Mouse (Mus musculus) gastrocnemius, postnatal 4 days (tissue): ENCODE measurements around the gene Ccdc60. TPM values are rescaled to one million over a fixed set of nuclear protein-coding genes. Genes with fewer than 3 reads are reported as not detected.

Experiments
- DNase-seq, 2 experiments: peaks; one replicate each; pipeline ENCODE4 v3.0.0; 2021 to 2022; ENCODE audit warnings: low spot score in 2 of 2, mixed read lengths in 2 of 2
- total RNA-seq, 2 experiments: library from RNA; stranded (reverse); gene quantifications; 2 replicates each; pipeline ENCODE4 v1.2.3; 2021

The Ccdc60 gene
- total RNA-seq, 2 experiments from 2014 or later, result 0.08 TPM; not detected in 1

DNA sequence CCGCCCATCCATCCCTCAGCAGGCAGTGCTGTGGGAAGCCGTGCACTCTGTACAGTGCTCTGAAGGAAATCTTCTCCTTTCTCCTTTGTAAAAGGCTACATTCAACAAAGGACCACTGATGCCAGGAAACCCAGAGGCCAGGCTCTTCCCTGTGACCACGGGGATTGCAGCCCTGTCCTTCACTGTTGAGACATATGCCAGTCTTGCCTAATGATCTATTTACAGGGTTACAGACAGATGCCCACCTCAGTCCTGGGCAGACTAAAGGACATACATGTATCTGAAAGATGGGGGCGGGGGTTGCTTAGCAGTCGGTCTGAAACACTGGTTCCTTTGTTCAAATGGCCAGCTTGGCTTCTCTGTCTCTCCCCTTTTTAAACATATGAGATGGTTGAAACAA, 14.4 kb downstream of the Ccdc60 start:
- DNase-seq, result no peak

GRCm38 (mm10) chr5:116271511-116272227, 17.1 kb downstream of the Ccdc60 start:
- no peak for DNase-seq

- no peak for DNase-seq
Observed at GRCm38 (mm10) chr5:116269212-116270145, 19.3 kb downstream of the Ccdc60 start.

GRCm38 (mm10) chr5:116262689-116263088, 26.1 kb downstream of the Ccdc60 start:
- DNase-seq, result no peak

DNA sequence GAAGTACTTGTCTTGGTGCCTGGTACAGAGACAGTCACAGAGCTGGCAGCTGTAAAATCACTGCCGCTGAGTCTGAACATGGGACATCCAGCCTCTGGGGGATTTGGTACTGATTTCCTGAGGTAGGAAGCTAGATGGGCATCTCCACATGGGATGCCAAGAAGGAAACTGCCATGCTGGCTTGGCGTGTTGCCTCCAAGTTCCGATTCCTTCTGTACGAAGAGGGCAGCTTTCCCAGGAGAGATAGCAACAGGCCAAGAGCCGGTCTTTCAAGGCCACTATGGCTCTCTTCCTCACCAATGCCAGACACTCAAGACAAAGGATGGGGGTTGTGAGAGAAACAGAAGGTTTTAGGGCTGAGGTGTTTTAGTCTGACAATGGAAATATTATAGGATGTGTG, 26.8 kb downstream of the Ccdc60 start:
- DNase-seq, result no peak

- DNase-seq, result no peak
Observed at GRCm38 (mm10) chr5:116260356-116260755, 28.4 kb downstream of the Ccdc60 start.

DNA sequence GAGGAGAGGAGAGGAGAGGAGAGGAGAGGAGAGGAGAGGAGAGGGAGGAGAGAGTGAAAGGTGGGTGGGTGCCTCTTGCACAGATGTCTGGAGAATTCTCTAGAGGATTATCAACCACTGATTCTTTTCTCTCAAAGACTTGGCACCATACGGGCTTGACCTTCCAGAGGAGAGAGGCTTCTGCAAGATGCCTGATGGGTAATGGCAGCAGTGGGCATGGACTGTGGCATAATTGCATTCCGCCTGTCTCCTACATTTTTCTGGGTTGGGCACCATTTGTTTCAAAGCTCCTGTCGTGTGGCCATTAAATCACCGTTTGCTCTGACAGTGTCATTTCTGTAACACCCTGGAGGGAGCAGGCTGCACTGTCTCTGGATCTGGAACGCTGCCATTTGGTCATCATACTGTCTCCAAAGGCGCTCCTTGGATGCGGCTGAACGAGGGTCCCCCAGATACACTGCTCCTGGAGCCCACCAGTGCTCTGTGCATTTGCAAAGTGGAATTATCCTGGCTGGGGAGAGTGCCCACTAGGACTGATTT, 30.4 kb downstream of the Ccdc60 start:
- DNase-seq, result no peak

DNA sequence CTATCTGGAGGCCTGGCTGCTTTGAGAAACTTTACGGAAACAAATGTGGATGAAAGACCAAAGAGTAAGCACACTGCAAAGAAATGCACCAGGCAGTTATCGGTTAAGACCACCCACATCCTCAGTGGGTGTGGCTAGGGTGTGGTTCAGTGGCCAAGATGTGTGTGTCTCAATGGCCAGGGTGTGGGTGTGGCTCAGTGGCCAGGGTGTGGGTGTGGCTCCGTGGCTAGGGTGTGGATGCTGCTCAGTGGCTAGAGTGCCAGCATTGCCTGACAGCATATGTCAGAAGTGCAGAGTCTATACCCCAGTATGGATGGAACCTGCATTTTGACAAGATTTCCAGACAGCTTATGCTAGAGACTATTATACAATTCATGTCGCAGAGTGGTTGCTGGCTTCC, 34.9 kb downstream of the Ccdc60 start:
- no peak for DNase-seq

DNA sequence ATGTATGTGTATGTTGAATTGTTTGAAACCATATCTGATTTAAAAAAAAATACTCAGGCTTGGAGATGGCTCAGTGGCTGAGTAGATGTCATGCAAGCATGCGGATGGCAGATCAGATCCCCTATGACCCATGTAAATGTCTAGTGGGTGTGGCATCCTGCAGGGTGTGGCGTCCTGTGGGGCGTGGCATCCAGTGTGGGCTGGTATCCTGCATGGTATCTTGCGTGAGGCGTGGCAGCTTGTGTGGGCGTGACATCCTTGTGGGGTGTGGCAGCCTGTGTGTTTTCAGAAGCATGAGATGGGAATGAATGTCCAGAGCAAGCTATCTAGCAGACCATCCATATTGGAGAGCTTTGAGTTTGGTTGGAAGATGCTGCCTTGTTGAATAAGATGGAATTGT, 36.6 kb downstream of the Ccdc60 start:
- DNase-seq, result no peak

- DNase-seq, result no peak
Observed at GRCm38 (mm10) chr5:116246642-116247041, 42.1 kb downstream of the Ccdc60 start.

GRCm38 (mm10) chr5:116244476-116244875, 44.3 kb downstream of the Ccdc60 start:
- DNase-seq, result no peak

GRCm38 (mm10) chr5:116243622-116244021, 45.2 kb downstream of the Ccdc60 start:
- no peak for DNase-seq

DNA sequence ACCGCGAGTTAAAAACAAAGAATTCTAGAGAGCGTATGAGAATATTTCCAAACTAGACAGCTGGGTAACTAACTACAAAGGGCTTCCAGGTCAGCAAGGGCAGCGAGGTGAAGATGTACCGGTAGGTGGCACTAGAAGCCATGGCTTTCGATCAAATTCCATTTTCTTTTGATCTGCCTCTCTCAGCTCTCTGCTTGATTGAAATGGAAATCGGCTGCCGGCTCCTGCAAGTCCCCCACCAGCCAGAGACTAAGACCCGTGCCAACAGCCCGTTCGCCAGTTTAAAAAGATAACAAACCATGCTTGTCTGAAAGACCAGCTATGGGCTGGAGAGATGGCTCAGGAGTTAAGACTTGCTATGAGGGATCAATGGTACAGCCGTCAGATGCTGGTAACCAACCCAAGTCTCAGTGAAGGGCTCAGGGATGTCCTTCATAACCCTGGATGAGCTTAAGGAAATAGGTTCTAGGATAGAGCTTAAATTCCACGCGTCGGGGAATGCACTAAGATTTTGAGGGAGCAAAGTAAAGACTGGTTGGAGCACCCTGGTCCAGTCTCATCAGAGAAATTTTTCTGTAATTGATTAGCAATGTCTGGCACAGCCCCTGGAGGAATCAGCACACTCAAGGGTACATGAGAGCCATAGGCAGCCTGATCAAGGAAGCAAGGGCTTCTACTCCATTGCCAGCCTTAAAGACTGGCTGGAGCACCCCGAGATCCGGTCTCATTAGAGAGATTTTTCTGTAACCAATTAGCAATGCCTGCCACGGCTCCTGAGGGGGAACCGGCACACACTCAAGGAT, 56.7 kb downstream of the Ccdc60 start:
- DNase-seq, result peak in 1 of 2 experiments; percentile 44

GRCm38 (mm10) chr5:116228414-116228813, 60.4 kb downstream of the Ccdc60 start:
- DNase-seq, result no peak

DNA sequence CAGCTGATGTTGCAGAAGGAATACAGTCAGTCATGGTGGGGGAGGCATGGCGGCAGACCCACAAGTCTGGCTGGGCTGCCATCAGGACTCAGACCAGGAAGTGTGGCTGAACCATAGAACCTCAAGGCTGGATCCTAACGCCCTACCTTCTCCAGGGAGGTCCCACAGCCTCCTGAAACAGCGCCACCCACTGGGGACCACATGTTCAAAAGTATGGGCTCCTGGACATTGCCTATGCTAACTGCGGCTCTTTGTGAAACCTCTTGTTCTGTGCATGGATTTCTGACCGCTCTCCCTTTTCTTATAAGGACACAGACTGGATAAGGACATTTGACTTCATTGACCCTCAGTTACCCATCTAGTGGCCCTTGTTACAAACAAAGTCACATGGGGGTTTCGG, 64.8 kb downstream of the Ccdc60 start:
- no peak for DNase-seq

DNA sequence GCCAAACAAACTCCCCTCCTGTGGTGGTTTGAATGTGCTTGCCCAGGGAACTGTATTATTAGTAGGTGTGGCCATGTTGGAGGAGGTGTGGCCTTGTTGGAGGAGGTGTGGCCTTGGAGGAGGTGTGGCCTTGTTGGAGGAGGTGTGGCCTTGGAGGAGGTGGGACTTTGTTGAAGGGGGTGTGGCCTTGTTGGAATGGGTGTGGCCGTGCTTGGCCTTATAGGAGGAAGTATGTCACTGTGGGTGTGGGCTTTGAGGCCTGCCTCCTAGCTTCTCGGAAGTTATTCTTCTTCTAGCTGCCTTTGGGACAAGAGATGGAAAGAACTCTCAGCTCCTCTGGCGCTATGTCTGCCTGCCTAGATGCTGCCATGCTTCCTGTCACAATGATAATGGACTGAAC, 66.9 kb downstream of the Ccdc60 start:
- no peak for DNase-seq

DNA sequence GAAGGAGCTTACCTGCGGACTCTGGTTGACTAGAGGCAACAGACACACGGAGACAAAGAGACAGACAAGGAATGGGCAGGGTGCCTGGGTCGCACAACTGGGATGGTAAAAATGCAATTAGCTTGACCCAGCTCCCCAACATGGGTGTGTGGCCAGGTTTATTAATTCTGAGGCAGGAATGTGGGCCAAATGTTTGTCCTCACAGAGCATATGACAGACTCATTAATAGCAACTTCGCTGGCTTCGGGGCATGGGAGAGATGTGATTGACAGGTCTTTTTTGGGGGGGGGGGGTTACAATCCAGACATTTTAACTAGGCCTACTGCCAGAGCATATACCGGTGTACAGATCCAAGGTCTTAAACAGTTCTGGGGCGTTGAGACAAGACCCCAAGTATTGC, 69.5 kb downstream of the Ccdc60 start:
- no peak for DNase-seq

DNA sequence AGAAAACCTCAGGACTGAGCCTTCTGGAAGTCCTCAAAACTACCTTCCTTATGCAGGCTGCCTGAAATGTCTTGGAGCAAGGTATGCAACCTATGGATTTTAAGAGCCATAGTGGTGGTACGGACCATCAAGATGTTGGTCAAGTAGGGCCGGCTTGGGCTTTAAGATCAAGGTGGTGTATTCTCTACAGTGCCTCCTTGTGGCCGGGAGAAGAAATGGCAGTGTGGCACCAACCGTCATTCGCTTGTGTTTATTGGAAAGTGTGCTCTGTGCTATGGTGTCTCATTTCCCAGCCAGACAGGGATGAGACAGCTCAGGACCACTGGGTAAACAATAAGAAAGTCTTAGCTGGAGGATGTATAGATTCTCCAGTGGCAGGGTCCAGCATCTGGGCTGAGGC, 76.1 kb downstream of the Ccdc60 start:
- no peak for DNase-seq

DNA sequence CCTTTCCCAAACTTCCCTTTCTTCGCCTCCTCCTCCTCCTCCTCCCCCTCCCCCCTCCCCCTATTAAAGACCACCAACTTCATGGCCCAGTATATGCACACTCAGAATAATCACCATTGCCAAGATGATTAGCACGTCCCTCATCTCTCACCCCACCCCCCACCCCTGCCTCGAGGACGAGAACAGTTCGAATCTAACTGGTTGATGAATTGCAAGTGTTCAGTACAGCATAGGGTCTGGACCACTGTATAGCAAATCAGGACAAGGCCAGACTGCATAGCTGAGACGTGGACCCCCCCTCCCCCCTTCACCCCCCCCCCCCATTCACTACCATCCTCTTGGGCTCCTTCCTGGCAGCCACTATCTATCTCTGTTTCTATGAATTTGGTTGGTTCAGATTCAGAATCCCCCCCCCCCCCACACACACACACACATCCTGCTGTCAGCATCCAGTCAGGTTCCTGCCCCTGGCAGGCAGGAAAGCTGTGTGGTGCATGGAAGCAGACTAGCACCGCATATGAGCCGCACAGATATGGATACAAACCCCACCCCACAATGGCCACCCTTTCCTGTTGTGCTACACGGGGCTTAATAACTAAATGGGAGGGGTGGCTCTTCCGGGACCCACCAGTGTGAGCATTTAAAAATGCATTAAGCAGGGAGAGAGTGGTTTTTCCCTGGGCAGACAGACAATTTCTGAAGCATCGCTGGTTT, 79.2 kb downstream of the Ccdc60 start:
- no peak for DNase-seq

- DNase-seq, result no peak
Observed at GRCm38 (mm10) chr5:116208741-116209368, 79.9 kb downstream of the Ccdc60 start.
